Mouse (Mus musculus) lung, postnatal 36 days (tissue): Measurements from ENCODE around the gene 2310009B15Rik.
A peak's percentile ranks its signal among the peaks of the same experiment; 100 is the strongest.

ENCODE experiments used
- DNase-seq: peaks from one replicate; pipeline ENCODE4 v3.0.0; 2022; ENCODE audit warnings: mixed read lengths

Gene 2310009B15Rik

DNA sequence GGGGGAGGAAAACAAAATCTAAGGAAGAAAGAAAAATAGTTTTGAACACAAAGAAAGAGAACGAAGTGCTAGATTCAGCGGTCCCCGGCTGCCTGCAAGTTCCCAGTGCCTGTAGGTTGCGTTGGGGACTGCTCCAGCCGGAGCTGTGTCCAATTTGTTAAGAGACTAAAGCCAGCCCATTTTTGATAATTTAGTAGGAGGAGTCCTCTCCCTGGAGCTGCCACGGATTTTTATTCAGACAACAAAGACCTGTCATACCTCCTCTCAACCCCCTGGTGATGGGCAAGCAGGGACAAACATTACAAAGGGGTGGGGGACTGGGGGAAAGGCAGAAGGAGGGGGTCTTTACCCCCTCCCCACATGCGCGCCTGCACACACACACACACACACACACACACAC is 14.3 kb downstream of the 2310009B15Rik start:
- no peak for DNase-seq

DNA sequence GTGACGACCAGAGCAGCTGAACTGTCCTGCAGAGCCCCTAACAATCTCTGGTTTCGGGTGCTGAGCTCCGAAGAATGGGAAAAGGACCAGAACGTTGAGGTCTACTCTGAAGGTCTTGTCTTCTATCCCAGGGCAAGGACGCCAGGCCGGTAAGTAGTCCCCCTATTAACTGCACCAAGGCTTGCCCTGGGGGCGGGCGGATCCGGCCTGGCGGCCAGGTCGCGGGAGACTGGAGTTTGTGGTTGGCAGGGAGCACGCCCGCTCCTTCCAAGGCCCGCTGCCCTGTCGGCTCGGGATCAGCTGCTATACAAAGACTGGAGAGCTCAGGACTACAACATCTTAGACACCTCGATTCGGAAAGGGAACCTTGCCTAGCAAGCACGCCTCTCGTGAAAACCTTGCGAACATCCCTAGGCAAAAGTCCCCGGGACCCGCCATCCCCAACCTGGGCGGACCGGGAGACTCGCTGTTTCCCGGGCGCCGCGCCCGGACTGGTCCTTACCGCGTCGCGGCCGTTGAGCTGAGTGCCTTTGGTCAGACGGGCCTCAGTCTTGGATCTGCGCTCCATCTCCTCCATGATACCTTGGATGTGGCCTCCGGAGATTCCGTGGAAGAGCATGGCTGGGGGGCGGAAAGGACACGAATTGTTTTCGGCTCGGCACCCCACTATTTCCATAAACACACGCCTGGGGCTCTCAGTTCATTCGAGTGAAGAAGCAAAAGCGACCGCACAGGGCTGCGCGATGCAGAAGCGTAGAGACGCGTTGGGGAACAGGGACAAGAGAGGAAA is 15.2 kb downstream of the 2310009B15Rik start:
- DNase-seq, result no peak

DNA sequence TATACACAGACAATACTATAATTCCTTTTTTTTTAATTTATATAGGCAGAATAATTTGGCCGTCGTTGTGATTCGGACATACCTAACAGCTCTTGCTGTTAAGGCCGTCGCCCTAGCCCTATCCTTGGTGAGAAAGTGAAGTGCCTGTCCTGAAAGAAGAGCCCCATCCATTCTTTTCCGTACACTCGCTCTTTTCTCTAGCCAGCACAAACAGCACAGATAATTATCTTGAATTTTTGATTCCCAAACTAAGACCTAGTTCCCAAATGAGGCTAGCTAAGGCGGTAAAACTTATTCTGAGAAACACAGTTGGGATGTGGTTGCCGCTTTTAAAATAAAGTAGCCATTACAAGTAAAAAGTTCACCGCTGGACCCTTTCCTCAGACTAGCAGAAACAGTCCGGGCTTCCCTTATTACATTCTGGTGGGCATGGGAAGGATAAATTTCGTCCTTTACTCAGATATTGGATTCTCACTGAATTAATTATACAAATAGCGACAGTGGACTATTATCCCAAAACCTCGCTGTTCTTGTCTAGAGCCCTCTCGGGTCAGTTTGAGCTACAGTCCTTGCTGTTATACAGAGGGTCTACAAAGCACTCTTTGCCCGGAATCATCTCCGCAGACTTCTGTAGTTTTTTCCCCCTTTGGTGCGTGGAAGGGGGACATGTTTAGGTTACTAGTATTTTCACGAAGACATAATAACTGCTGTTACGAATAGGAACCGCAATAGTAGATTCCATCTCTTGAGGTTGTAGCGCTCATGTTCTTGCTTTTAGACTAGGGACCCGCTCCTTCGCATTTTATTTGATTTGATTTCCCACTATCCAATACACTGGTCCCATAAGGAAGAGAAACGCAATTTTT is 16.0 kb downstream of the 2310009B15Rik start:
- DNase-seq, result no peak

DNA sequence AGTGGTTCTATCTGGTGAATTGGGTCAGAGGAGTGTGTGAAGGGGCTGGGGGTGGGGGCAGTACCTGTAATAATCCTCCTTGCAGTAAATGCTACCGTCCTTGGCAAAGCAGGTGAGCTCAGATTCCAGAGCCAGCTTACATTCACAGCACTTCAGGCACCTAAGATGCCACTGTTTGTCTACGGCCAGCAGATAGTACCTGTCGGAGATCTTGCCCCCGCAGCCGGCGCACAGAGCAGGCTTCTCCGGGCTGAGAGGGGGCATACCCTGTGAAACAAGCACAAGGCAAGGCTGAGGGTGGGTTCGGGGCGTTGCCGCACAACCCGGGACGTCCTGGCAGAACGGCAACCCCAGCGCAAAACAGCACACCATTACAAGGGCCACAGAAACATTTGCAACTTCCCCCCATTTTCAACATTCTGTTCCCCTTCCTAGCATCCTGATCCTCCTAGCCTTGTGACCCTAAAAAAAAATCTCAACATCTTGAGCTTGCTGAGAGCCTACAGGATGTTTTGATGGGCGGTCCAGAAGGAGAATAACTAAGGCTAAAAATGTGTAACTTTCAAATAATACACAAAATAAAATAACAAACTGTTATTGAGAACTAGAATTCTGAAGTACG is 16.7 kb downstream of the 2310009B15Rik start:
- no peak for DNase-seq

DNA sequence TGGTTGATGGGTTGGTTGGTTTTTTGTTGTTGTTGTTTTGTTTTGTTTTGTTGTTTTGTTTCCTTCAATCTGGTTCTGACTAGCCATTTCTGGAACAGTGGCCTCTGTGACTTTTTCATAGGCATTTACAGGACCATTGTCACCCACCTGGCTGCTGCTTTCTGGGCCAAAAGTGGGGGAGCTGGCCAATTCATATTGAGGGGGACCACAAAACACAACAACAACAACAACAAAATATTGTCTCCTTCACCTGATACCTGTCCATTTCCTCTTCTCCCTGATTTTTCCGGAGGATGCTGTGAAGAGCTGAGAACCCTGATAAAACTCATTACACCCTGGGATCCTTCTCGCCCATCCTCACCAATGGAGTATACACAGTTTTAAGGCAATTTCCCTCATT is 17.4 kb downstream of the 2310009B15Rik start:
- DNase-seq, result no peak

DNA sequence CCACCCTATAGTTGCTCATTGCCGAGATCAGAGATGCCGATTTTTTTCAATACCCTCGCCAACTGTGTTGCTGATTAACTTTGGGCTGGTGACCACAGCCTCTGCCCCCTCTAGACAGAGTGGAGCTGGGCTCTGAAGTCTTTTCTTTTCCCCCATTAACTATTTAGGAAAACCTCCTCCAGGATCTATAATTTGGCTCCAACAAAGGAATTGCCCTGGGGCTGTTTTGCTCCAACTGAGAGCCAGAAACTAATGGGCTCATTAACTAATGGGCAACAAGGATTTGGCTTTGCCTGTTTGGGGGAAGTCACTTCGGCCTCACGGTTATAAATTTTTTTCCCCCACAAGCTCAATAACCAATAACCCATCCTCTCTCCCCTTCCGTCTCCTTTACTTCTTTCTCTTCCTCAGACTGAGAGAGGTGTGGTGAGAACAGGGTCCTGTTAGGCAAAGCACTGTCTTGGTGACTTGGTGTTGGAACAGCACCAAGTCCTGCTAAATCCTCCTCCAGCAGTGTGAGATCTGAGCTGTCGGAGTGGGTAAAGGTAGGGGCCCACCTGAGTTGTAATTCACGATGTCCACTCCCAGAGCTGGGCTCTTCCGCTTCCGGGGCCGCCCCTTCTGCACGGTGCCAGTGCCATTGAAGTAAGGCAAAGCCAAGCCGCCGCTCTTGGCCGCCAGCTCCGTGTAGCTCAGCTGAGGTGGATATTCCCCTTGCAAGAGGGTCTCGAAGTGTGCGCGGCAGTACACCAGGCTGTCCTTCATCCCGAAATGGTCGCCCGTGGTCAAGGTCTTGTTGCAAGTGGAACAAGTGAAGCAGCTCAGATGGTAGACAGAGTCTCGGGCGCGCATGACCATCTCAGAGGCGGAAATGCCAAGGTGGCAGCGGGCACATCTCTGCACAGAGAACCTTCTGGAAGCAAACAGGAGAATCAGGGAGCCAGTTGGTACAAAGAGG is 18.6 kb downstream of the 2310009B15Rik start:
- DNase-seq, result no peak

DNA sequence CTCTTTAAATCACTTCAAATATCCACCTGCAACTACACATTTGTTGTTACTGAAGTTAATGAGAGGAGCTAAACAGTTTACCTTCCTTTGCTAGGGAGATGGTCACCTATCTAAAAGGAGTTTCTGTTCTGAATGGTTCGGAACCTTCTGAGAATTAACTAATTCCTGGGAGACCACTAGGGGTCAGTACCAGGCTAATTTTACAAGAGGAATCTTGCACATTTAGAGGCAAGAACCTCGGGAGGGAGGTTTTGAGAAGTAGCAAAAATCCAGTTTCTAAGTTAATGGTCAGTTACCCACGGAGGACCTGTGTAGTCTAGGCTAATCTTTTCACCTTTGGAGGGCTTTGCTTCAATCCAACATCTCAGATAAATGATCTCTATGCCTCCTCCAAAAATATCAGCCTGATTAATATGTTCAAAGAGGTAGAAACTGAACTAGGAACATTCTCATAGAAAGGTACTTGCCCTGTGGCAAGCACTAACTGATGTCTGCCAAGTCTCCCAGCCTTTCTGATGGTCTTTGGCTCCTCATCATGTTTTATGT is 21.2 kb downstream of the 2310009B15Rik start:
- DNase-seq, result peak; percentile 75

DNA sequence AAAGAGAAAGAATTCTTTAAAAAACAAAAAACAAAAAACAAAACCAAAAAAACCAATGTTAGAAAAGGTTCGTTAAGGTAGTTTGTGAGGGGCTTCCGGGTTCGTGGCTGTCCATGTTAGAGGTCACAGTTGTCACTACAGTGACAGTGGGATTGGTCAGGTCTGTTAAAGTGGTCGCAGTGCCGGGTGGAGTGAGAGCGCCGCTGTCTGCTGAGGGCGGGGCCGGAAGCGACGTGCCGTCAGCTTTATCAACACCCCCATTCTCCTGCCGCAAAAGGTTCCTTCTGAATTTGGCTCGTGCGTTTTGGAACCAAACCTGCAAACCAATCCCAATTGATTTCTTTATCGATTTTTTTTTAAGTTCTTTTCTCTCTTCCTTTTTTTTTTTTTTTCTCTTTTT is 25.3 kb downstream of the 2310009B15Rik start:
- DNase-seq, result no peak

DNA sequence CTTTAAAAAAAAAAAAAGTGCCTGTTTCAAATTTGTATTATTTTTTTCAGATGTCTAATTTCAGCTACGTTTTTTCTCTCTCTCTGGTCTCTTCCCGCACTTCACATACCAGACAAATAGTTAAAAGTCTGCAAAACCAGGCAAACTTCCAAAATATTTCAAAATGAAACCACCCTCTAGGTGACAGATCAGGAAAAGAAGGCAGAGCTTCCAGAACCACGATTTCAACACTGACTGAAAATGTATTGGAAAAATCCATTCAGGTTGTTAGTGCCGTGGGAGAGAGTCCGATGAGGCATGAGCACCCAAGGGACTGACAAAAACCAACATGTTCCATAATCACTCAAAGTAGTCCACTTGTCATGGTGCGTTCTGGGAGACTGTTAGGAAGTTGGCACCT is 29.8 kb downstream of the 2310009B15Rik start:
- no peak for DNase-seq

DNA sequence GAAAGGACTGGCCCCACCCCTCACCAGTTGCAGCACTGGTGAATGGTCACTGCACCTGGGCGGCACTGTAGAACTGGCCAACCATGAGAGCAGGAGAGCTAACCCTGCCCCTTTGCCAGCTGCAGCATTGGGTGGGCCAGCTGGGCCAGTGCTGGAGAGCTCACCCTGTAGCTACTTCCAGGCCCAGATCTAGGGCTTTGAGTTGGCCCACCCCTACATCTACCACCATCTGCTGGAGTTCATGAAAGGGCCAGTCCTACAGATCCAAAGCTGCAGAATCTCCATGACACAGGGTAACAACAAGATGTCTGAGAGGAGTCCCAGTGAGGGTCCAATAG is 33.7 kb downstream of the 2310009B15Rik start:
- no peak for DNase-seq

DNA sequence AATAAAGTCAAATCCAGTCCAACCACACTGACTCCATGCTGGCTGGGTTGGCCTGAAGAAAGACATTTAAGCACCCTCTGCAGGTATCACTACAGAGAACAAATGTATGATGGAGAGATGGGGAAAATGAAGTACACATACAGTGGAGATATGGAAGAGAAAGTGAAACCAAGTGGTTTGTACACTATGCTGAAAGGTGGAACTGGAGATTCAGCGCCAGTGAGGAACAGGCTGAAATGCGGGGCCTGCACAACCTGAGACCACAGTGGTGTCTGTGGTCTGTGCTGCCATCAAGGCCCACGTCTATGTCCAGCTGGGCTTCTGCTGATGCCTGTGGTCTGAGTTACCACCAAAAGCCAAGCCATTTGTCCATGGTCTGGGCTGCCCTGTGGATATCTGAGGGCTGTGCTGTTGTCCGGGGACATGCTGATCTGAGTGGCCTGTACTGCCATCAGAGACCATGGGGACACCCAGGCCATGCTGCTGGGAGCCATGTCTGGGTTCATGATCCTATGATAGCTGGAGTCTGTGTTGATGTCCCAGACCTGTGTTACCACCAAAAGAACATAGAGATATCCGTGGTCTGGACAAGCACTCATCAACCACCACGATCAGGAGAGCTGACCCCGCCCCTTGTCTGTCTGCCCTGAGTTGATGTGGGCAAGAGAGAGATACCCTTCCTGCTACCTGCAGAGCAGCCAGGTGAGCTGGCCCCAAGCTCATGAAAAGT is 34.2 kb downstream of the 2310009B15Rik start:
- DNase-seq, result no peak
